Mouse (Mus musculus) urinary bladder, postnatal 4 days (tissue): ENCODE results near the gene Acsf2.
"Not testable (repeated sequence)": the region's sequence is repeated elsewhere in the genome, so short reads cannot be mapped to it uniquely, and the experiment has no call there.

Source experiments
- DNase-seq, 2 experiments: peaks; one replicate each; pipeline ENCODE4 v3.0.0; 2021 to 2022; ENCODE audit warnings: low spot score in 2 of 2

Gene Acsf2

DNA sequence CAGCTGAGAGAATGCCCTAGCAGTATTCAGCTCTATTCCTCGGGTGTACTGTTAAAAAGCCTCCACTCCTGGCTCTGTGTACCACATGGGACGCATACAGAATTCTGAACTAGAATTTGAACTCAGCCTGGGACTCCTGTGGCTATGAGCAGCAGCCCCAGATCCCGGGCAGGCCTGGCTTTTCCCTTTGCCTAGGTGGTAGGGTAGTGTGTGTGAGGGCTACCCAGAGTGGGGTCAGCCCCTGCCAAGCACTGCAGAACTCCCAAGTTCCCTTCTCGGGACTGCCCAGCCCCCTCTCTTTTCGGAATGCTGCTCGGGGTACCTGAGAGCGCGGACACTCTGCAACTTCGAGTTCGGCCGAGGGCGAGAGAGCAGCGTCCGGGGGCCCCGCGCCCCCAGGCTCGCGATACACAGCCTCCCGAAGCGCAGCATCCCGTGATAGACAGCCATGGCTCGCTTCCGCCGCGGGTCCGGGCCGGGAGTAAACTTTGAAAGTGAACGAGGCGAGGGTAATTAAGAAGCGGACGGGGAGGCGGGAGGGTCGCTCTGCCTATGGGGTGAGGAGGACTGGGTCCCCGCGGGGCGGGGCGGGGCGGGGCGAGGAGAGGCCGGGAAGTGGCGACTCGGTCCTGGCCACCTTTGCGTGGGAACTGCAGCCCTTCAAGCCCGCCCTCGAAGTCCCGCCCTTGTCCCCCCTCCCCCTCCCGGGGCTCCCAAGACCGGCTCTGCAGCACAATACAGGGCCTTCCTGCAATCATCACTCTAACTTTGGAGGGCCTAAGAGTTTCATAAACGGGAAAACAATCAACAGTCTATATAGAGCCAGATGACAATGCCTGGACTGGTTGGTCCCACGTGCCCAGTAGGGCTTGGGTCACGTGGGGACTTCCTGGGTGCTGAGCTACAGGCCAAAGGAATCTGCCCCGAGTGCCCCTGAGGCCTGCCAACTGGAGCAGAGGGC lies at the start of gene Acsf2:
Gene Acsf2 (minus strand): TSS at position 551 of the 961 bp plus-strand sequence.
- peak; percentile 80 to 83 for DNase-seq

DNA sequence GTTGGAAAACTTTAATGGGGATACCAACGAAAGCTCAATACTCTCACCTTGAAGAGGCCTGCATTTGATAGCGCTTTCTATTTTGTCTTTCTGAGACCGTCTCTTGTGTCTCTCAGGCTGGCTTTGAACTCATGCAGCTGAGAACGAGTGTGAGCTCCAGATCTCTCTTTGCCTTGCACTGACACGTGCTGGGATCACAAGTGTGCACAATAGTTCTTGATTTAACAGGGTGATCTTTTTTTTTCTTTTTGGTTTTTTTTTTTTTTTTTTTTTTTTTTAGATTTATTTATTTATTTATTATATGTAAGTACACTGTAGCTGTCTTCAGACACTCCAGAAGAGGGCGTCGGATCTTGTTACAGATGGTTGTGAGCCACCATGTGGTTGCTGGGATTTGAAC lies 49.6 kb upstream of the Acsf2 start:
- DNase-seq = not testable (repeated sequence)

DNA sequence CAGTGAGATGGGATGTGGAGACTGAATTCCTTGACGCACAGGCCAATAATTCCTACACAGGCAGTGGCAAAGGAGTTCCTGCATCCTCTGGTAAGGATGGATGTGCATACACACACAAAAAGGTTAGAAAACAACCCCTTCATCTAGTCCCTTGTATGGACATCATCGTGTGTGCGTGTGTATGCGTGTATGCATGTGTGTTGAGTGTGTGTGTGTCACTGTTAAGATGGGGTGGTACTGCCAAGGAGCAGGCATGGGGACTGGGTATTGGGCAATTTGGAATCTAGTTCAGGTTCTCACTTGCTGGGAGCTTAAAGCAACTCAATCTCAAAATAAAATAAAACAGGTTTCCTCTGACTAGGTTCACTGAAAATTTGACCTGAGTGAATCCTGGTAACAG lies 44.8 kb upstream of the Acsf2 start:
- no peak for DNase-seq

DNA sequence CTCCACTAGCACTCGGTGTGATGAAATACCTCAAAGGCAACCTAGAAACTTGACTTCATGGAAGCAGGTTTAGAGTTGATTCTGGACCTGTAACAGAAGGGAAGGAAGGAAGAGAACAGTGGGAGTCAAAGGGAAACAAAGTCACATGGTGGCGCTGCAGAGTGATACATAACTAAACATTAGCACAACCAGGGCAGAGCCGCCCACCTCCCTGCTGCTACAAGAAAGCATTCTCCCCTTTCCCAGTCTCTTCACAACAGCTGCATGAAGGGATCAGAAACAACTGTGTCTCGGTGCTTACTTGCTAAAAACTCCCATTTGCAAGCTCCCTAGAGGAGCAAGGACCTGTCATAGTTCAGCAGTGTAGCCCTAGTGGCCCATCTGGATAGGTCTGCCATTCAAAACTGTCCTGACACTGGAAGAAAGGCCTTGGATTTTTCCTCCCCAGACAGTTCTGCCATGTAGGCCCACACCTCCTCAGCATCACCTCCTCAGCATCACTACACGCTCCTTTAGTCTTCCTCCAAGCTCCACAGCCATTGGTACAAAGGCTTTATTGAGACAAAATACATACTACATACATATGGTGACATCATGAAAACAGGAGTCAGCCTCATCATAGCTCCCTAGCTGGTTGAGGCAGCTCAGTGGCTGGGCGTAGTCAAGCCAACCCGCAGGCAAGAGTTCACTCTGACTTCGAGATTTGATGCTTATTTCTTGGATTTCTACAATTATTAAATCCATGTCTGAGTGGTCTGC lies 43.0 kb upstream of the Acsf2 start:
- no peak for DNase-seq

DNA sequence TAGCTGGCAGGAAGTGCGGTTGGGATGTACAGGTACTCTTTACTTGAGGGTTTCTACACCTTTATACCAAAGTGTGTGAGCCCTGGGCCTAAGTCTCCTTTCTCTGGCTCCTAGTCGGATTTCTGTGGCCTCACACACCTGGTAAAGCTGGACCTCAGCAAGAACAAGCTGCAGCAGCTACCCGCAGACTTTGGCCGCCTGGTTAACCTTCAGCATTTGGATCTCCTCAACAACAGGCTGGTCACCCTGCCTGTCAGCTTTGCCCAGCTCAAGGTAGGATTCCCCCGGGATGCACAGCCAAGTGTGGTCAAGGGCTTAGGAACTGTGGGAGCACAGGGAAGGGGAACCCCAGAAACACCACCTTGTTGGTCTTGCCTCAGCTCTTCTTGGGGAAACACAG lies 32.8 kb upstream of the Acsf2 start:
- DNase-seq = no peak

DNA sequence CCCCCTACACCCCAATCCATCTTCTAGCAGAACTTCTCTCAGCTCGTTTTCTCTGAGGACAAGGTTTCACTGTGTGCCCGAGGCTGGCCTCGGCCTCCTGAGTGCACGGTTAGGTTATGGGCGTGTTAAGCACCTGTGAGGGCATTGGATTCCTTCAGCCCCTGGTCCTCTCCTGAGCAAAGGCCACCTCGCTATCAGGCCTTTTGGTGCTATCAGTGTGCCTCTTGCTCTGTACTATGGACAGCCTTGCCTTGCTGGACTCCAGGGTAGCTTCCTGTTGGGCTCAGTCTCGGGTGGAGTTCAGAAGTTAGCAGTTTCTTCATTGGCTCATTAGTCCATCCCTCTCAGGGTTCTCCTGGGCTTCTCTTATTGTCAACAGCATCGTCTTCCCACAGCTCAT lies 31.3 kb upstream of the Acsf2 start:
- no peak for DNase-seq

DNA sequence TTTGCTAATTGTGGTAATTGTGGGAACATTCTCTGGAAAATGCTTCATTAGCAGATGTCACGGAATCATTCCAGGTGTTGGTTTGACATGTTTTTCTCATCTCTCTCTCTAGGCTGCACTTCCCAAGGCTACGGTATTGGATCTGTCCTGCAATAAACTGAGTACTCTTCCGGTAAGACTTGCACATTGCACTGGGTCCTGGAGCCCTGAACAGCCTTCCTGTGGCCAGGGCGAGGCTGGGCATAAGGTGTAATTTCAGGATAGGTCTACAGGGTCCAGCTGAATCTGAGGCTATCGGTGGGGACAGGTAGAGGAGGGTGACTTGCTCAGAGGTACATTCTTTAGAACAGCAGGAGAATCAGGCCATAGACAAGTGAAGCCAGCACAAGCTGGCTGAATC lies 30.3 kb upstream of the Acsf2 start:
- DNase-seq = no peak

DNA sequence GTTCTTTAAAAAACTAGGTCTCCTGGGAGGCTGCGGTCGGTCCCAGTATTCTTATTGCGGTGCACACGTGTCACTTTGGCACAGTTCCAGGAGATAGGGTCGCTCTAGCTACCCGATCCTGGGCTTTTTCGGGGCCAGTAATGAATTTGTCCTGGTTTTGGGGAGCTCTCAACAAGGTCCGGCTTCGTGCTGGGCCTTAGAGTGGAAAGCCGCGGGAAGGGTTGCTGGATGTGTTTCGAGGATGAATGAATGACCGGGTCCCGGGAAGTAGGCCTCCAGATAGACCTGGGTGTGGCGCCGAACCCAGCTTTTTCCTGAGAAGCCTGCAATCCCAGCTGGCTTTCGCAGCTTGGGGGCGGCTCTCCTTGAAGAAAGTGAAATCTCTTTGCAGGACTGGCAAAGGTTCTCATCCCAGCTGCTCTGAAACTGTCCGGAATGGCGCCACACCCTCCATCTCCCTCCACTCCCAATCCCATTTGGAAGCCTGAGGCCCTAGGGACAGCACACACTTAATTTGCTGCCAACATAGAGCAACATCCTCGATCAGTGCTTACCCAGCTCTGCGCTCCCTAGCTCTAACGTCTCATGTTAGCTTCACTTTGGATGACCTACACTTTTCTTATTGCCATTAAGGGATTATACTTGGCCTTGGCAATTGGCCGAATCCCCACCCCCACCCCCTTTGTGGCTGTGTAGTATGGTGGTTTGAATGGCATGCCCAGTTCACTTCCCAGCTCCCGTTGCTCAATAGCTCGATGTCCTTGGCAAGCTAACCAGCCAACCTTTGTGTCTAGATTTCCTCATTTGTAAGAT lies 28.7 kb upstream of the Acsf2 start:
- peak; percentile 52 to 62 for DNase-seq

DNA sequence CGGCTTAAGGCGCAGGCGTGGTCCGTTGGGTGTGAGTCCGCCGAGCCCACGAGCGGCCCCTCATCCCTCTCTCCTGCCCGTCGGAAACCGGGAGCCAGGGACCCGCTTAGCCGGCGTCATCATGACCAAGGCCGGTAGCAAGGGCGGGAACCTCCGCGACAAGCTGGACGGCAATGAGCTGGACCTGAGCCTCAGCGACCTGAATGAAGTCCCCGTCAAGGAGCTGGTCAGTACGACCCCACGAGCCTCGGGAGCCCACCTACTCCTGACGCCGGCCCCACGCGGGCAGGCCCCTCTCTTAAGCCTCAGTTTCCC lies 28.2 kb upstream of the Acsf2 start:
- DNase-seq = no peak

DNA sequence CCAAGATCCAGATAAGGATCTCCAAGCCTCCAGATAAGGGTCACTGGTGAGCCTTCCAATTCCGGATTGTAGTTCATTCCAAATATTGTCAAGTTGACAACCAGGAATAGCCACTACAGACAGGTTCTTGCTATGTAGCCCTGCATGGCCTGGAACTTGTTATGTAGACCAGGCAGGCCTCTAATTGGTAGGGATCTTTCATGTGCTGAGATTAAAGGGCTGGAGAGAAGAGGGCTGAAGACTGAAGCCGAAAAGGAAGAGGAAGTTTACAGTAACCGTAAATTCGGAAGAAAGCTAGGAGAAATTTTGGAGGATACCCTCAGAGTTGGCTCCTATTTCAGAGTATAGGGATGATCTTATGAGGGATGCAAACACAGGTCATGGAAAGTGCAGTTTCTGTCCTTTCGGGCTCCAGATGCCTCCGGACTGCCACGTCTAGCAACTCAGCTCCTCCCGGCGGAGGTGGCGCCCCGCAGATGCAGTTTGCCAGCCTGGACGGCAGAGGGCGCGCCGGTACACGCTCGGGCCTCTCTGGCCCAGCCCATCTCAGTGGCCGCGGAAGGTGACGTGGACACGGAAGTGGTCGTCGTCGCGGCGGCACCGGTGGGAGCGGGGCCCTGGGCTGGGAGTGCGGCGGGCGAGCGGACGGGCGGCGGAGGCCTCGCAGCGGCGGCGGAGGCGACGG lies 27.7 kb upstream of the Acsf2 start, which contains the start of gene Lrrc59:
Gene Lrrc59 (plus strand): TSS at position 569 of the 685 bp plus-strand sequence.
- DNase-seq = peak; percentile 94 to 97

DNA sequence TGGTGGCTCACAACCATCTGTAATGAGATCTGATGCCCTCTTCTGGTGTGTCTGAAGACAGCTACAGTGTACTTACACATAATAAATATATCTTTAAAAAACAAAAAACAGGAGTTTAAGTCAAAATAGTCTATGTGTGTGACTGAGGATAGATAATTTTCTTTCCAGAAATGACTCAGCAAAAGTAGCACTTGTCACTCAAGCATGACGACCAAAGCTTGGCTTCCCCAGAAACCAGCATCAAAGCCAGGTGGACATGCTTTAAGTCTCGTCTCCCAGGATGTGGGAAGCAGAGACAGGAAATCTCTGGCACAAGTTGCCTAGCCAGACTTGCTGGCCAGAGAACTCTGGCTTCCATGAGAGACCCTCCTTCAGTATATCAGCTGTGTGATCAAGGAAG lies 20.5 kb upstream of the Acsf2 start:
- no peak for DNase-seq

DNA sequence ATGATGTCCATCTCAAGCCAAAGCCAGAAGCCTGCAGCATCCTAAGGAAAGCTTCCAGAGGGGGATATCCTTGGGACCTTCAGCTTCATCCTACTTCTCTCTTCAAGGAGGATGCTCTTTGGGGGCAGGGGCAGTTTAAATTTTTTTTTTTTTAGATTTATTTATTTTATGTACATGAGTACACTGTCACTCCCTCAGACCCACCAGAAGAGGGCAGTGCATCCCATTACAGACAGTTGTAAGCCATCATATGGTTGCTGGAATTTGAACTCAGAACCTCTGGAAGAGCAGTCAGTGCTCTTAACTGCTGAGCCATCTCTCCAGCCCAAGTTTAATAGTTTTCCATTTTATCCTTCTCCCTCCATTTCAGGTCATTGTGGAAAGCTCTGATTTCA lies 19.8 kb upstream of the Acsf2 start:
- DNase-seq = no peak

DNA sequence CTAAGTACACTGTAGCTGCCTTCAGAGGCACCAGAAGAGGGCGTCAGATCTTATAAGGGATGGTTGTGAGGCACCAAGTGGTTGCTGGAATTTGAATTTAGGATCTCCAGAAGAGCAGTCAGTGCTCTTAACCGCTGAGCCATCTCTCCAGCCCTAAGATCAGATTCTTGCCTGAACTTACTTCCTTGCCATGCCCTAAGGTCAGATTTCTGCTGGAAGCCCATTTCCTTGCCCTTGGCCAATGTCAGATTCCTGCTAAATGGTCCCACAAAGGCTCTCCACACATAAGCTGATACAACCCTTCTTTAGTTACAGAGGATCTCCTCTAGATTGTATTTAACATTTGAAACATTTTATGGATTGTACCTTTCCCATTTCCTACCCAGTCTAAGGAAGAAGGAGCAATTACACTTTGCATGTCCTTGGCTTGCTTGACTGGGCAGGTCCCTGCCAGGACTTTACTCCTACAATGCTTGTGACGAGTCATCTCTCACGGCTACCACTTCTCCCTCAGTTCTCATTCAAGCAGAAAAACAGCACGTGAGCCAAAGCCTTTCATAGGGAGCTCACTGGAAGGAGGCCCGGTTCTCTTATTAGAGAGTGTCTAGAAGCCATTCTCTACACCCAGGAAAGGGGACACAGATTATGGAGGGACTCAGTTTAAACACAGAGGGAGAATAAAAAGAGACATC lies 19.2 kb upstream of the Acsf2 start:
- no peak for DNase-seq

DNA sequence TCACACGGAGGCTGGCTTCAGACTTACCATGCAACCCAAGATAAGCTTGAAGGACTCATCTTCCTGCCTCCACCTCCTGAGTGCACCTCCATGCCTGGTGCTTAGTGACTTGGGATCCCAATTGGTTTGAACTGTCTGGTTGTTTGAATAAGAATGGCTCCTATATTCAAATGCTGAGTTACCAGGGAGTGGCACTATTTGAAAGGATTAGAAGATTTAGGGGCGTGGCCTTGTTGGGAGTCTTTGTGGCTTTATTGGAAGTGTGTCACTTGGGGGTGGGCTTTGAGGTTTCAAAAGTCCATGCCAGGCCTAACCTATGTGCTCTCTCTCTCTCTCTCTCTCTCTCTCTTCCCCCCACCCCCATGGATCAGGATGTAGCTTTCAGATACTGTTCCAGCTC lies 16.0 kb upstream of the Acsf2 start:
- no peak for DNase-seq

DNA sequence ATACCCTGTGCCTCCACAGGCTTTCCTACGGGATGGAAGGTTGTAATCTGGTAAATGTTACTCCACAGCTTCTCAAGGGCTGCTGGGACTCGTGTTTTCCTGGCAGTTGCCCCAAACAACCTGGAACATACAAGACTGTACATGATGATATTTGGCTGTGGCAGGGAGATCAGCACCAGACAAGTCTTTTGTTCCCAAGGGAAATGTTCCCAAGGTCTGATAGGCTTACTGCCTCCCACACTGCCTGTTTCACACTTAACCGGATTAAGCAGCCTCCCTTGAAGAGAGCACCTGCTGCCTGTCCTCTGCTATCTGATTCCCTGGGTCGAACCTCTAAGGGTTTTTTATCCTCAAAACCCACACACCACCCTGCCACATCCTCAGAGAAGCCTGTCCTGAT lies 13.8 kb upstream of the Acsf2 start:
- no peak for DNase-seq

DNA sequence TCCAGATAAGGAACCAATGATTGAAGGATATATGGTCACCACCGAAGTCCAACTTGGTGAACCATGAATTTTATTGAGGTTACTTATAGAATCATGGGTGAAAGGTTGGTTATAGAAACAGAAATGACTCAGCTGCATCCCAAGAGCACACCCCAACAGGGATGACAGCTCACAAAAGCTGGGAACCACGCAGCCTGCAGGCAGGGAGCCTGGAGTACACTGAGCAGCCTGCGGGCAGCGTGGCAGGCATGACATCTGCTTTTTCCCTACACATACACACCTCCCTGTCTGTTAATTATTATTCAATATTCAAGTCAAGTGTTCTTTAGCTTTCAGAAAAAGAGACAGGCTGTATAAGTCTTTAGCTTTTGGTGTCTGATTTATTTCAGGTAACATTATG lies 12.9 kb upstream of the Acsf2 start:
- DNase-seq = no peak

DNA sequence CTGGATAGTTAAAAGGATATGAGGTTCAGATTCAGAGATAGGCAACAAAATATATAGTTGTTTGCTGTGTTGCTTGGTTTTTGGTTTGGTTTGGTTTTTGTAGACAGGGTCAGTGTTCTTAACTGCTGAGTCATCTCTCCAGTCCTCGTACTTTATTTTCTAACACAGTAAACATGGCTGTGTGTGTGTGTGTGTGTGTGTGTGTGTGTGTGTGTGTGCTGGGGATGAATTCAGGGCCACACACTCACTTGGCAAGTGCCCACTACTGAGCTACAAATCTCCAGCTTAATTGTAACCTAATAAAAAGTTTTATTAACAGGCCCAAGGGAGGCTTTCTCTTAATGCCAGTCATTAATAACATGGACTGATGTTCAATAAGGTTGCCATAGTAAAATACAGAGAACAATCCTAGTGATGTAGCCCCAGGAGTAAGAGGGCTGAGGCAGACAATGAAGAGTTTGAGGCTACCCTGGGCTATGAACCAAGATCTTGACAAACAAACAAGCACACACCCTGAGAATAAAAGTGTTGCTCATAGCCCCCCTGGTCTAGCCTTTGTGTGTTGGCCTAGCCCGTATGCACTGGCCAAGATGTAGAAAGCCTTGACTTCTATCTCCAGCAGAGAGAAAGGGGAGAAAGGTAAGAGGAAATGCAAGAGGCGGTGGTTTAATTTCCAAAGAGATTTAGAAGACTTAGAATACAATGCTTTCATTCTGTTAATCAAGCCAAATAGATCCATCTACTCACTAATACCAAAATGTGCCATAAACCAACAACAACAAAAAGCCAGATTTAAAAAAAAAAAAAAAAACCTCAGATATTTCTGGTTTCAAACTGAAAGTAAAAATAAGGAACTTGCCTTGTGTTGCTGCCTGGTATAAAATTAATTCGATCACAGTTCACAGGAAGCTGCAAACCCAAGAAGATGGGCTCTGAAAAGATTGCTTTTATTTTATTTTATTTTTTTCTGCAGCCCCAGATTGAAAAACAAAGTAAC lies 9.4 kb upstream of the Acsf2 start:
- no peak for DNase-seq

DNA sequence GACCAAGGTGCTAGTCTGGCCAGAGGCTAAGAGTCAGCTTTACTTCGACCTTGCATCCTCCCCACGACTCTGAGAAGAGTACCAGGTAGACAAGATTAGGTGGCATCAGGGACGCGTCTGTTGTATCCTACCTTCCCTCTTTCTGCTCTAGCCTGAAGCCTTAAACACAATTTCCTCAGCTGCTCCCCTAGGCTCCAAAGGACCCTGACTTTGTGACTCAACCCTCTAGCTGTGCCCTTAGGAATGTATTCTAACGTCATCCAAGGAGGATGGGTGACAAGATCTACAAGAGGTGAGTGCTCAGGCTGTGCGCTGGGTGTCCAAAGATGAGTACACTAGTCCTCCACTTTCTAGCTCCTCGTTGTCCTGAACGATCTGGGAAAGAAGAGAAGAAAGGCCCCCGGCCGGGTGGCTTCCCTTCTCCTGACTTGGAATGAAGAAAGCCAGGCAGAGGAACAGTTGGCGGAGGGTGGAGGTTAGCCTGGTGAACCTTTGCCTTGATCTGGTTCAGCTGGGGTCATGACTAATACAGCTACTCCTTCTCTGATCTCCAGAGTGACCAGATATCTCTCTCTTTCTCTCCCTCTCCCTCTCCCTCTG lies 785 bp upstream of the Acsf2 start:
- no peak for DNase-seq

DNA sequence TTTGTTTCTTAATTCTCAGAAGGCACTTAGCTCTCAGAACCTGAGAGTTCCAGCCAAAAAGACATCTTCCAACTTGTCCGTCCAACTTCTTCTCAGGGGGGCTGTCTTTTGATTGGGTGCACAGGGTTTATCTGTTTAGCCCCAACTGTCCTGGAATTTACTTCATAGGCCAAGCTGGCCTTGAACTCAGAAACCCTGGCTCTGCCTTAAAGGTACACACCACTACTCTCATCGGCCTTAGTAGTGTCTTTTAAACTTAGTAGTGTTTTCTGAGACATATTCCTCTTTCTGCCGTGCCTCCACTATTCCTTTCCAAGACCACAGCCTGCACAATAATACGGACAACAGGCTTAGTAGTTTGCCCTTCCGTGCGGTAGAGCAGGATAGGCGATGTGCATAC lies 1.2 kb downstream of the Acsf2 start:
- no peak for DNase-seq
